Mouse (Mus musculus) activated CD4-positive, CD25-positive, alpha-beta regulatory T cell (primary cell): ENCODE results near the gene Cdh19. TPM values are rescaled to one million over a fixed set of nuclear protein-coding genes. Genes with fewer than 3 reads are reported as not detected.

Experiments used
- polyA plus RNA-seq, 2 experiments: library from polyadenylated mRNA; unstranded; fragments of 100-300 nt; shearing (Covaris generic); gene quantifications; one replicate each; pipeline ENCODE4 v1.2.1; 2017

Cdh19 gene
- polyA plus RNA-seq: under 1 TPM in 1 of 2 experiments, not detected in 1; 0.07 TPM

DNA sequence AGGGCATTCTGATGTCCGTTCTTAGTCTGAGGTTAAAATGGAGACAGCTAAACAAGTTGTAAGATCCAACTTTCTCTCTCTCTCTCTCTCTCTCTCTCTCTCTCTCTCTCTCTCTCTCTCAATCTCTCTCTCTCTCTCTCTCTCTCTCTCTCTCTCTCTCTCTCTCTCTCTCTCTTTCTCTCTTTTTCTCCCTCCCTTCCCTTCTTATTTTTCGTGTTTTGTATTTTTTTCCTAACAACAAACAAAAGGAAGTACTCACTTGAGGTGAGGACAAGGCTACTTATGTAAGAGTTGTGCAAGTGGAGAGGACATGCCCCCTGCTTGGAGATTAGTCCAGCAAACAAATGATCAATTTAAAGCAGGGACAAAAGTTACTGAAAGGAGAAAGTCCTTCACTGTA lies at the start of gene Cdh19:
Gene Cdh19, minus strand, starts transcription at position 101 of the 400 bp plus-strand sequence.

